Mouse (Mus musculus) right cerebral cortex, postnatal 25 days (tissue): Measurements from ENCODE around the gene Gm3336.

Experiments used
- DNase-seq: peaks from one replicate; pipeline ENCODE4 v3.0.0; 2022

Gene Gm3336

GRCm38 (mm10) chr8:70765838-70766570 is 47.7 kb downstream of the Gm3336 start:
- DNase-seq, result no peak

- no peak for DNase-seq
Observed at GRCm38 (mm10) chr8:70766571-70767440, 48.5 kb downstream of the Gm3336 start.

- no peak for DNase-seq
Observed at GRCm38 (mm10) chr8:70767503-70767902, 49.2 kb downstream of the Gm3336 start.

GRCm38 (mm10) chr8:70768231-70768776 is 50.0 kb downstream of the Gm3336 start:
- DNase-seq, result no peak

GRCm38 (mm10) chr8:70768956-70769355 is 50.6 kb downstream of the Gm3336 start:
- DNase-seq, result no peak

- peak; percentile 93 for DNase-seq
Observed at GRCm38 (mm10) chr8:70769359-70769758, 51.0 kb downstream of the Gm3336 start.

GRCm38 (mm10) chr8:70769858-70770257 is 51.5 kb downstream of the Gm3336 start:
- no peak for DNase-seq

GRCm38 (mm10) chr8:70770748-70771147 is 52.4 kb downstream of the Gm3336 start:
- no peak for DNase-seq

GRCm38 (mm10) chr8:70771217-70771616 is 52.9 kb downstream of the Gm3336 start:
- DNase-seq, result no peak

GRCm38 (mm10) chr8:70772075-70772474 is 53.7 kb downstream of the Gm3336 start:
- DNase-seq, result no peak
